Mouse (Mus musculus) thymus, postnatal 4 days (tissue): ENCODE data around the gene Nucks1.
"Not testable (repeated sequence)": the region's sequence is repeated elsewhere in the genome, so short reads cannot be mapped to it uniquely, and the experiment has no call there.

Source experiments
- DNase-seq: peaks from one replicate; pipeline ENCODE4 v3.0.0; 2021

The Nucks1 gene

GRCm38 (mm10) chr1:131910001-131910648 lies at the start of gene Nucks1:
TSS of gene Nucks1 (plus strand) at chr1:131910534.
- DNase-seq, result peak; percentile 100

GRCm38 (mm10) chr1:131861811-131862210 lies 48.5 kb upstream of the Nucks1 start:
- no peak for DNase-seq

GRCm38 (mm10) chr1:131865596-131865995 lies 44.7 kb upstream of the Nucks1 start:
- DNase-seq, result no peak

GRCm38 (mm10) chr1:131866304-131866999 lies 43.9 kb upstream of the Nucks1 start:
- peak; percentile 14 for DNase-seq

- peak; percentile 94 for DNase-seq
Measured at GRCm38 (mm10) chr1:131867093-131867945, 43.0 kb upstream of the Nucks1 start, which contains the start of gene Rab29. TSS of gene Rab29 (plus strand) at chr1:131867224.

GRCm38 (mm10) chr1:131867946-131868290 lies 42.4 kb upstream of the Nucks1 start:
- no peak for DNase-seq

- no peak for DNase-seq
Measured at GRCm38 (mm10) chr1:131869561-131869960, 40.8 kb upstream of the Nucks1 start.

GRCm38 (mm10) chr1:131872856-131873255 lies 37.5 kb upstream of the Nucks1 start:
- no peak for DNase-seq

GRCm38 (mm10) chr1:131879816-131880215 lies 30.5 kb upstream of the Nucks1 start:
- no peak for DNase-seq

GRCm38 (mm10) chr1:131882787-131883186 lies 27.5 kb upstream of the Nucks1 start:
- DNase-seq, result peak; percentile 69

- no peak for DNase-seq
Measured at GRCm38 (mm10) chr1:131886173-131886572, 24.2 kb upstream of the Nucks1 start.

- no peak for DNase-seq
Measured at GRCm38 (mm10) chr1:131886641-131887040, 23.7 kb upstream of the Nucks1 start.

GRCm38 (mm10) chr1:131890043-131890658 lies 20.2 kb upstream of the Nucks1 start:
- no peak for DNase-seq

GRCm38 (mm10) chr1:131891436-131891835 lies 18.9 kb upstream of the Nucks1 start:
- DNase-seq, result no peak

GRCm38 (mm10) chr1:131902679-131903078 lies 7.7 kb upstream of the Nucks1 start:
- no peak for DNase-seq

- no peak for DNase-seq
Measured at GRCm38 (mm10) chr1:131903251-131903650, 7.1 kb upstream of the Nucks1 start.

GRCm38 (mm10) chr1:131905497-131905896 lies 4.8 kb upstream of the Nucks1 start:
- peak; percentile 40 for DNase-seq

GRCm38 (mm10) chr1:131908456-131908855 lies 1.9 kb upstream of the Nucks1 start:
- no peak for DNase-seq

- not testable (repeated sequence) for DNase-seq
Measured at GRCm38 (mm10) chr1:131909236-131909635, 1.1 kb upstream of the Nucks1 start.

- peak; percentile 95 for DNase-seq
Measured at GRCm38 (mm10) chr1:131910674-131911558, 582 bp downstream of the Nucks1 start.

- no peak for DNase-seq
Measured at GRCm38 (mm10) chr1:131917634-131918033, 7.3 kb downstream of the Nucks1 start.

GRCm38 (mm10) chr1:131919052-131919451 lies 8.7 kb downstream of the Nucks1 start:
- no peak for DNase-seq
